Mouse (Mus musculus) thymus, adult 2 months (tissue): ENCODE results near the gene Olfr726. TPM values are rescaled to one million over a fixed set of nuclear protein-coding genes. Genes with fewer than 3 reads are reported as not detected.

Experiments used
- DNase-seq: peaks from one replicate; pipeline ENCODE4 v3.0.0; 2021
- H3K27ac ChIP-seq: fragments of 200-500 bp; 2 replicates; pipeline ENCODE4 v1.5.1; 2012; ENCODE audit warnings: low read length, control low read depth; ENCODE audit not compliant: control insufficient read depth, insufficient read depth
- H3K27me3 ChIP-seq: fragments of 200-500 bp; 2 replicates; pipeline ENCODE4 v1.6.1; 2012; ENCODE audit warnings: mild to moderate bottlenecking, low read length, moderate library complexity, mixed read lengths; ENCODE audit not compliant: control insufficient read depth, insufficient read depth
- H3K36me3 ChIP-seq: fragments of 200-500 bp; 2 replicates; pipeline ENCODE4 v1.6.1; 2012; ENCODE audit warnings: mild to moderate bottlenecking, low read length, moderate library complexity; ENCODE audit not compliant: control insufficient read depth, insufficient read depth
- H3K4me1 ChIP-seq: fragments of 200-500 bp; replicated peaks from 2 replicates; pipeline ENCODE4 v1.6.1; 2012; ENCODE audit warnings: low read length; ENCODE audit not compliant: control insufficient read depth, insufficient read depth
- H3K4me3 ChIP-seq: fragments of 200-500 bp; 2 replicates; pipeline ENCODE4 v1.5.1; 2012; ENCODE audit warnings: mild to moderate bottlenecking, low read length, control low read depth, moderate library complexity; ENCODE audit not compliant: control insufficient read depth, insufficient read depth
- CTCF ChIP-seq: fragments of 200-500 bp; IDR thresholded peaks from 2 replicates; pipeline ENCODE4 v1.5.1; 2012; ENCODE audit warnings: mild to moderate bottlenecking, control low read depth, low read length, moderate library complexity, borderline replicate concordance; ENCODE audit not compliant: control insufficient read depth, poor library complexity, insufficient read depth; ENCODE audit errors: extremely low read depth
- POLR2A ChIP-seq: fragments of 200-500 bp; IDR thresholded peaks from 2 replicates; pipeline ENCODE4 v1.6.1; 2012; ENCODE audit warnings: mild to moderate bottlenecking, low read length, control low read depth, moderate library complexity; ENCODE audit not compliant: control insufficient read depth, poor library complexity, insufficient read depth; ENCODE audit errors: extremely low read depth
- polyA plus RNA-seq: library from polyadenylated mRNA; depleted of rRNA; stranded (reverse); fragments of >200 nt; gene quantifications from 2 replicates; pipeline ENCODE4 v1.2.3, GENCODE M21; 2012; rRNA removed

The Olfr726 gene
- polyA plus RNA-seq, 1 experiment: not detected

- DNase-seq: no peak
- H3K27ac ChIP-seq: no peak within 1 kb of the TSS
- no peaks in the 10 kb centered on the region for H3K36me3 ChIP-seq
- no peaks in the 10 kb centered on the region for H3K27me3 ChIP-seq
- H3K4me3 ChIP-seq: no peak within 1 kb of the TSS
- no peaks in the 10 kb centered on the region for H3K4me1 ChIP-seq
- TF ChIP-seq CTCF (no peak), POLR2A (no peak)
Observed at GRCm38 (mm10) chr14:50040275-50040674, 50.5 kb downstream of the Olfr726 start, which contains the start of gene Olfr725. Olfr725 (minus strand) TSS chr14:50040375.

Other genes with a start within 250 kb of the Olfr726 start
- not detected in 2 replicates for gene Olfr722, start 189.0 kb downstream of the Olfr726 start, polyA plus RNA-seq
- not detected in 2 replicates for gene Olfr723, start 159.2 kb downstream of the Olfr726 start, polyA plus RNA-seq
- not detected in 2 replicates for gene Olfr724, start 127.7 kb downstream of the Olfr726 start, polyA plus RNA-seq
- not detected in 2 replicates for gene Olfr725, start 50.6 kb downstream of the Olfr726 start, polyA plus RNA-seq
- gene Olfr727, start 32.2 kb upstream of the Olfr726 start, polyA plus RNA-seq: not detected in 2 replicates
- not detected in 2 replicates for gene Olfr728, start 51.7 kb upstream of the Olfr726 start, polyA plus RNA-seq
- gene Olfr729, start 62.0 kb upstream of the Olfr726 start, polyA plus RNA-seq: not detected in 2 replicates
- gene Olfr730, start 97.2 kb upstream of the Olfr726 start, polyA plus RNA-seq: not detected in 2 replicates
- gene Olfr731, start 150.9 kb upstream of the Olfr726 start, polyA plus RNA-seq: not detected in 2 replicates
- not detected in 2 replicates for gene Olfr732, start 193.3 kb upstream of the Olfr726 start, polyA plus RNA-seq
- gene Olfr733, start 210.6 kb upstream of the Olfr726 start, polyA plus RNA-seq: not detected in 2 replicates
- gene Olfr734, start 235.8 kb upstream of the Olfr726 start, polyA plus RNA-seq: not detected in 2 replicates